Mouse (Mus musculus): ENCODE measurements at regions not wholly inside any gene's neighbourhood (a gene's known extent, or its start where the extent isn't known, plus 50 kb on each side); places are given as distances from the start of the nearest gene placed in this dataset.
"Not testable (repeated sequence)": the region's sequence is repeated elsewhere in the genome, so short reads cannot be mapped to it uniquely, and the experiment has no call there.

- no peak for DNase-seq
These were observed 241.6 kb downstream of the Enc1 start for GRCm38 (mm10) chr13:97482439-97482946.

GRCm38 (mm10) chr13:97481259-97481658 lies 240.4 kb downstream of the Enc1 start:
- no peak for DNase-seq

GRCm38 (mm10) chr13:97479066-97479586 lies 238.2 kb downstream of the Enc1 start:
- no peak for DNase-seq

- DNase-seq, result peak; percentile 54
These were observed 233.1 kb downstream of the Enc1 start for GRCm38 (mm10) chr13:97473971-97474365.

GRCm38 (mm10) chr13:97473256-97473970 lies 232.5 kb downstream of the Enc1 start:
- peak; percentile 55 to 67 for DNase-seq

- no peak for DNase-seq
These were observed 229.1 kb downstream of the Enc1 start for GRCm38 (mm10) chr13:97469999-97470398.

GRCm38 (mm10) chr13:97468874-97469593 lies 228.1 kb downstream of the Enc1 start:
- DNase-seq, result no peak

- not testable (repeated sequence) for DNase-seq
These were observed 225.7 kb downstream of the Enc1 start for GRCm38 (mm10) chr13:97466585-97466984.

- DNase-seq, result no peak
These were observed 222.9 kb downstream of the Enc1 start for GRCm38 (mm10) chr13:97463798-97464197.

- no peak for DNase-seq
These were observed 222.0 kb downstream of the Enc1 start for GRCm38 (mm10) chr13:97462884-97463235.

- DNase-seq, result no peak
These were observed 221.4 kb downstream of the Enc1 start for GRCm38 (mm10) chr13:97462110-97462883.

GRCm38 (mm10) chr13:97461207-97461606 lies 220.3 kb downstream of the Enc1 start:
- no peak for DNase-seq

GRCm38 (mm10) chr13:97459106-97459505 lies 218.2 kb downstream of the Enc1 start:
- DNase-seq, result no peak

- DNase-seq, result no peak
These were observed 215.1 kb downstream of the Enc1 start for GRCm38 (mm10) chr13:97455961-97456360.

- DNase-seq, result no peak
These were observed 213.8 kb downstream of the Enc1 start for GRCm38 (mm10) chr13:97454715-97455114.

- DNase-seq, result no peak
These were observed 212.6 kb downstream of the Enc1 start for GRCm38 (mm10) chr13:97453469-97453868.

GRCm38 (mm10) chr13:97453090-97453430 lies 212.2 kb downstream of the Enc1 start:
- no peak for DNase-seq

GRCm38 (mm10) chr13:97452386-97453089 lies 211.6 kb downstream of the Enc1 start:
- DNase-seq, result no peak

- no peak for DNase-seq
These were observed 210.4 kb downstream of the Enc1 start for GRCm38 (mm10) chr13:97451276-97451675.

- no peak for DNase-seq
These were observed 207.2 kb downstream of the Enc1 start for GRCm38 (mm10) chr13:97448123-97448522.

- DNase-seq, result no peak
These were observed 203.0 kb downstream of the Enc1 start for GRCm38 (mm10) chr13:97443731-97444428.

GRCm38 (mm10) chr13:97442806-97443205 lies 201.9 kb downstream of the Enc1 start:
- no peak for DNase-seq

Data from cerebellum, postnatal 10 days (tissue).